Mouse (Mus musculus) megakaryocyte, embryonic 14.5 days (primary cell): Measurements from ENCODE around the gene Psma5.

Experiments
- FLI1 ChIP-seq: IDR thresholded peaks from 2 replicates; pipeline ENCODE4 v1.6.1; 2012; ENCODE audit warnings: low read length, inconsistent platforms, mixed read lengths
- GATA1 ChIP-seq: IDR thresholded peaks from 3 replicates; pipeline ENCODE4 v1.6.1; 2012; ENCODE audit warnings: mixed read lengths, low read length, inconsistent platforms, borderline replicate concordance

- TF ChIP-seq GATA1 (no peak), FLI1 (no peak)
Observed at GRCm38 (mm10) chr3:108289311-108290130, 32.8 kb downstream of the Psma5 start.
